Mouse (Mus musculus): ENCODE measurements around the gene Cfap221.

GRCm38 (mm10) chr1:120019428-120019827, 22.4 kb upstream of the Cfap221 start:
- TF ChIP-seq POLR2A (IDR thresholded peaks at IDR 0.05; ENCODE audit: extremely low read depth, insufficient read depth, low read length): no peak
- TF ChIP-seq CTCF (IDR thresholded peaks at IDR 0.05; ENCODE audit: low read depth, low read length): no peak
